Mouse (Mus musculus): Measurements from ENCODE around the gene Frmd8. TPM values are rescaled to one million over a fixed set of nuclear protein-coding genes. Genes with fewer than 3 reads are reported as not detected.

Frmd8 gene
- polyA plus RNA-seq, 1 experiment from 2014 or later = 20.6 TPM

DNA sequence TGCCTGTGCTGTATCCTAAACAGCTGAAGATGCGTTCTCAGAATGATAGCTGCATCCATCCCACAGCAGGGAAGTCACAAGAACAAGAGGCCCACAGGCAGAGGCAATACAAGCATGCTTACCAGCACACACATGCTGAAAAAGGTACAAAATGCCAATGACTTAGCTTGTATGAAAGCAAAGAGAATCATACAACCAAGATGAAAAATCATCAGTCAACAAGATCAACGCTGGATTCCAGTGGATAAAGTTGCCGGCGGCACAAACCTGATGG, 36.2 kb downstream of the Frmd8 start:
- ATAC-seq (ENCODE audit: low read depth) = no peak
- Histone ChIP-seq H3K9me3 (ENCODE audit: control insufficient read depth, low read length) (no peaks in the 10 kb centered on the region), H3K4me1 (ENCODE audit: control insufficient read depth, insufficient read depth, low read length) (peaks cover 25% of the 10 kb centered on the region), H3K27ac (replicated peaks; ENCODE audit: low read depth, low read length) (no peak overlapping the region), H3K4me3 (ENCODE audit: low read depth, low read length) (no peak overlapping the region), H3K9ac (ENCODE audit: low read depth, low read length) (no peak overlapping the region), H3K36me3 (ENCODE audit: control insufficient read depth, insufficient read depth, low read length) (no peaks in the 10 kb centered on the region), H3K27me3 (replicated peaks; ENCODE audit: control insufficient read depth, insufficient read depth, low read length) (no peaks in the 10 kb centered on the region), H3K4me2 (ENCODE audit: low read depth, low read length) (no peak overlapping the region)
- no peak for DNase-seq (ENCODE audit: low spot score)
- 87% methylated on average over 4 of the region's 4 CpGs for WGBS

GRCm38 (mm10) chr19:5838136-5838891, 36.8 kb downstream of the Frmd8 start:
- 79% methylated on average over 12 of the region's 12 CpGs for whole genome bisulfite sequencing
- Histone ChIP-seq H3K4me2 (ENCODE audit: low read depth, low read length) (no peak overlapping the region), H3K4me1 (ENCODE audit: control insufficient read depth, insufficient read depth, low read length) (peaks cover 20% of the 10 kb centered on the region), H3K27ac (replicated peaks; ENCODE audit: low read depth, low read length) (no peak overlapping the region), H3K27me3 (replicated peaks; ENCODE audit: control insufficient read depth, insufficient read depth, low read length) (no peaks in the 10 kb centered on the region), H3K36me3 (ENCODE audit: control insufficient read depth, insufficient read depth, low read length) (no peaks in the 10 kb centered on the region), H3K9ac (ENCODE audit: low read depth, low read length) (no peak overlapping the region), H3K9me3 (ENCODE audit: control insufficient read depth, low read length) (no peaks in the 10 kb centered on the region), H3K4me3 (ENCODE audit: low read depth, low read length) (no peak overlapping the region)
- no peak for DNase-seq (ENCODE audit: low spot score)
- no peak for ATAC-seq (ENCODE audit: low read depth)

GRCm38 (mm10) chr19:5837606-5838005, 37.5 kb downstream of the Frmd8 start:
- peaks cover 12% of the 10 kb centered on the region for H3K4me1 ChIP-seq (ENCODE audit: control insufficient read depth, insufficient read depth, low read length)
- H3K9me3 ChIP-seq (ENCODE audit: control insufficient read depth, low read length) = no peaks in the 10 kb centered on the region
- no peak overlapping the region for H3K9ac ChIP-seq (ENCODE audit: low read depth, low read length)
- no peak for ATAC-seq (ENCODE audit: low read depth)
- H3K27ac ChIP-seq (replicated peaks; ENCODE audit: low read depth, low read length) = no peak overlapping the region
- H3K4me2 ChIP-seq (ENCODE audit: low read depth, low read length) = no peak overlapping the region
- DNase-seq (ENCODE audit: low spot score) = no peak
- H3K36me3 ChIP-seq (ENCODE audit: control insufficient read depth, insufficient read depth, low read length) = no peaks in the 10 kb centered on the region
- no peaks in the 10 kb centered on the region for H3K27me3 ChIP-seq (replicated peaks; ENCODE audit: control insufficient read depth, insufficient read depth, low read length)
- WGBS = 79% methylated on average over 8 of the region's 8 CpGs
- H3K4me3 ChIP-seq (ENCODE audit: low read depth, low read length) = no peak overlapping the region

DNA sequence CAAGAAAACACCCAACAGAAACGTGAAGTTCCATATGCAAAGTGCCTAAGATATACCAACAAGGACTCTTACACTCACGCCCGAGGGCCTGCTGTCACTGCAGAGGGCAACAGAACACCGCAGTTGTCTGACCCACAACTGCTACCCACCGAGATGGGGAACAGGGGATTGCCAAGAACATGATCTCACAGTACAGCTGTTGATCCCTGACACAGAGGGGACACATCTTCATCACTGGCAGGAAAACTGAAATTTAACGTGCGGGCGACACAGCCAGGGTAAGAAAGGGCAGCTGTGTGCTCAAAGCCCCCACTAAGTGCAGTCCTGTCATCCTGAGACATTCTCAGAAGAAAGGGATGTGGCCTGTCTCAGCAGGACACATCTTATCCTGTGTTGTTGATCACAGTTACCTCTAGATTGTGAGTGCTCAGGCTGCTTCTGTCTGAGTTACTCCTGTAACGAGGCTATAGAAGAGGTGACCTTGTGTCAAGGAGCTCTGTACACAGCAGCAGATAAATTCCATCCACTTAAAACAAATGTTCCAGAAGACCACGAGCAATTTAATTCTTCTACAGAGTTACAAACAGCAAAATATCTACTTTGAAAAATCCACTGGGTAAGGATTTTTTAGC, 38.0 kb downstream of the Frmd8 start:
- H3K27ac ChIP-seq (replicated peaks; ENCODE audit: low read depth, low read length) = no peak overlapping the region
- H3K36me3 ChIP-seq (ENCODE audit: control insufficient read depth, insufficient read depth, low read length) = no peaks in the 10 kb centered on the region
- no peaks in the 10 kb centered on the region for H3K27me3 ChIP-seq (replicated peaks; ENCODE audit: control insufficient read depth, insufficient read depth, low read length)
- ATAC-seq (ENCODE audit: low read depth) (no peak), DNase-seq (ENCODE audit: low spot score) (no peak)
- no peak overlapping the region for H3K4me3 ChIP-seq (ENCODE audit: low read depth, low read length)
- no peak overlapping the region for H3K9ac ChIP-seq (ENCODE audit: low read depth, low read length)
- H3K4me2 ChIP-seq (ENCODE audit: low read depth, low read length) = no peak overlapping the region
- WGBS = 66% methylated on average over 10 of the region's 10 CpGs
- peaks cover 9% of the 10 kb centered on the region for H3K4me1 ChIP-seq (ENCODE audit: control insufficient read depth, insufficient read depth, low read length)
- no peaks in the 10 kb centered on the region for H3K9me3 ChIP-seq (ENCODE audit: control insufficient read depth, low read length)

GRCm38 (mm10) chr19:5835922-5836430, 39.1 kb downstream of the Frmd8 start:
- no peak for DNase-seq (ENCODE audit: low spot score)
- WGBS = 68% methylated on average over 8 of the region's 8 CpGs

DNA sequence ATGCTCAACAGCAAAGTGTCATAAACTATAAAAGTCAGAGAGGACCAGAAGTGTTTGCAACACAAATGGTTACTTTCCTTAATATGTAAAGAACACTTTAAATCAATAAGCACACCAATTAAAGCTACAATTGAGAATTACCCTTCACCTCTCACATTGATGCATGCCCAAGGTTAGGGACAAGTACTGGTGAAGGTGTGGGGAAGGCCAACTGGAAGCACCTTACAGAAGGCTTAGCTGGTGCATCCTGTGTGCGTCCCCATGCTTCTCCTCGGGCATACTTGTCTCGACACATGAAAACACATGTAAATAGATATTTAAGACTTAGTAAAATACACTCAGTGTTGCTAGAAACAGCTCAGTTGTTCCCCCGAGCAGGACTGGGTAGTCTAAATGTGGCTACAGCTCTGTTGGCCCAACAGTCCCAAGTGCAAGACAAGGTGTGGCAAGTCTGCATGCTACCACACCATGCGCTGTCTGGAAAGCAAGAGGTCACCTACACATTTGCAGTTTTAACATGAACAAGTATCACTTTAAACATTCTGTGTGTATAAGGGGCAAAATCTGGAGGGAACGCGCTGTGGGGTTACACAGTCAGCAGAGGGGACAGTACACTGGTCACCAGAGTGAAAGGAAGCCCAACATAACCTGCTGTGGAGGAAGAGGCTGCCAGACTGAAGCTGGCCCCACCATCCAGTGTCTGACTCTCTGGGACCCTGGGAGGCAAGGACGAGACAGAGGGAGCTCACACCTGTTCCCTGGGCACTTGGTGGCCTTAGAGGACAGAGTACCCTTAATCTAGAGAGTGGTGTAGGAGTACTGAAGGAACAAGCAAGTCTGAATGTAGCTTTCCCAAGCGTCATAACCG, 39.8 kb downstream of the Frmd8 start:
- H3K9me3 ChIP-seq (ENCODE audit: control insufficient read depth, low read length) = no peaks in the 10 kb centered on the region
- no peak for DNase-seq (ENCODE audit: low spot score)
- no peaks in the 10 kb centered on the region for H3K27me3 ChIP-seq (replicated peaks; ENCODE audit: control insufficient read depth, insufficient read depth, low read length)
- peaks cover 6% of the 10 kb centered on the region for H3K4me1 ChIP-seq (ENCODE audit: control insufficient read depth, insufficient read depth, low read length)
- no peak for ATAC-seq (ENCODE audit: low read depth)
- no peak overlapping the region for H3K9ac ChIP-seq (ENCODE audit: low read depth, low read length)
- H3K36me3 ChIP-seq (ENCODE audit: control insufficient read depth, insufficient read depth, low read length) = no peaks in the 10 kb centered on the region
- H3K27ac ChIP-seq (replicated peaks; ENCODE audit: low read depth, low read length) = no peak overlapping the region
- WGBS = 91% methylated on average over 10 of the region's 10 CpGs
- H3K4me2 ChIP-seq (ENCODE audit: low read depth, low read length) = no peak overlapping the region
- H3K4me3 ChIP-seq (ENCODE audit: low read depth, low read length) = no peak overlapping the region

More at GRCm38 (mm10) chr19:5835922-5836430, 39.1 kb downstream of the Frmd8 start:
- ATAC-seq (ENCODE audit: low read depth) = no peak
- H3K9ac ChIP-seq (ENCODE audit: low read depth, low read length) = no peak overlapping the region
- H3K4me3 ChIP-seq (ENCODE audit: low read depth, low read length) = no peak overlapping the region
- H3K4me2 ChIP-seq (ENCODE audit: low read depth, low read length) = no peak overlapping the region
- no peaks in the 10 kb centered on the region for H3K36me3 ChIP-seq (ENCODE audit: control insufficient read depth, insufficient read depth, low read length)
- no peaks in the 10 kb centered on the region for H3K9me3 ChIP-seq (ENCODE audit: control insufficient read depth, low read length)
- no peaks in the 10 kb centered on the region for H3K27me3 ChIP-seq (replicated peaks; ENCODE audit: control insufficient read depth, insufficient read depth, low read length)
- H3K27ac ChIP-seq (replicated peaks; ENCODE audit: low read depth, low read length) = no peak overlapping the region
- peaks cover 6% of the 10 kb centered on the region for H3K4me1 ChIP-seq (ENCODE audit: control insufficient read depth, insufficient read depth, low read length)

- no peaks in the 10 kb centered on the region for H3K9me3 ChIP-seq (ENCODE audit: control insufficient read depth, low read length)
- ATAC-seq (ENCODE audit: low read depth) (peak; percentile 47; the same call in 1 of the 2 replicates), DNase-seq (ENCODE audit: low spot score) (no peak)
- H3K4me3 ChIP-seq (ENCODE audit: low read depth, low read length) = no peak overlapping the region
- no peaks in the 10 kb centered on the region for H3K36me3 ChIP-seq (ENCODE audit: control insufficient read depth, insufficient read depth, low read length)
- H3K4me1 ChIP-seq (ENCODE audit: control insufficient read depth, insufficient read depth, low read length) = no peaks in the 10 kb centered on the region
- no peak overlapping the region for H3K9ac ChIP-seq (ENCODE audit: low read depth, low read length)
- 85% methylated on average over 12 of the region's 12 CpGs for WGBS
- H3K27ac ChIP-seq (replicated peaks; ENCODE audit: low read depth, low read length) = no peak overlapping the region
- H3K4me2 ChIP-seq (ENCODE audit: low read depth, low read length) = no peak overlapping the region
- no peaks in the 10 kb centered on the region for H3K27me3 ChIP-seq (replicated peaks; ENCODE audit: control insufficient read depth, insufficient read depth, low read length)
Observed at GRCm38 (mm10) chr19:5834260-5834925, 40.7 kb downstream of the Frmd8 start.

Data from embryonic facial prominence, embryonic 14.5 days (tissue).